Mouse (Mus musculus) embryonic facial prominence, embryonic 10.5 days (tissue): Measurements from ENCODE around the gene Zfp771. TPM values are rescaled to one million over a fixed set of nuclear protein-coding genes. Genes with fewer than 3 reads are reported as not detected.

Experiments
- DNase-seq: peaks from one replicate; pipeline ENCODE4 v3.0.0-alpha.2; 2017; ENCODE audit warnings: low spot score
- H3K27ac ChIP-seq: fragments of 300-500 bp; sonication (generic); replicated peaks from 2 replicates; pipeline ENCODE4 v1.5.1; 2016; ENCODE audit warnings: mild to moderate bottlenecking
- H3K27me3 ChIP-seq: fragments of 300-500 bp; sonication (generic); replicated peaks from 2 replicates; pipeline ENCODE4 v1.6.1; 2016; ENCODE audit warnings: low read depth, mild to moderate bottlenecking; ENCODE audit not compliant: poor library complexity, severe bottlenecking
- H3K36me3 ChIP-seq: fragments of 300-500 bp; sonication (generic); replicated peaks from 2 replicates; pipeline ENCODE4 v1.6.1; 2016; ENCODE audit warnings: mild to moderate bottlenecking, moderate library complexity
- H3K4me1 ChIP-seq: fragments of 300-500 bp; sonication (generic); 2 replicates; pipeline ENCODE4 v1.6.1; 2016
- H3K4me3 ChIP-seq: fragments of 300-500 bp; sonication (generic); 2 replicates; pipeline ENCODE4 v1.5.1; 2016; ENCODE audit warnings: mild to moderate bottlenecking, moderate library complexity
- H3K9me3 ChIP-seq: fragments of 300-500 bp; sonication (generic); 2 replicates; pipeline ENCODE4 v1.6.1; 2016; ENCODE audit warnings: mild to moderate bottlenecking
- WGBS: fragments of 180-500 bp; shearing (Covaris S2); methylation state at CpG from one replicate; pipeline ENCODE4 v1.1.7; 2016; 5-methylcytosine and 5-hydroxymethylcytosine counted together
- polyA plus RNA-seq: library from polyadenylated mRNA; unstranded; fragments of >200 nt; fragmentation: Nextera tagmentation; extraction: Ambion mirVana; gene quantifications from 2 replicates; pipeline ENCODE4 v1.2.1, GENCODE M21; 2016

The Zfp771 gene
- polyA plus RNA-seq, 1 experiment from 2014 or later = 69.1 TPM

- Histone ChIP-seq H3K27me3 (no peaks in the 10 kb centered on the region), H3K9me3 (peaks cover 2% of the 10 kb centered on the region; the same call in 1 of the 2 replicates), H3K27ac (no peak overlapping the region), H3K36me3 (no peaks in the 10 kb centered on the region), H3K4me3 (no peak overlapping the region), H3K4me1 (peaks cover 8% of the 10 kb centered on the region; the same call in 1 of the 2 replicates)
- 90% methylated on average over 2 of the region's 2 CpGs for WGBS
- no peak for DNase-seq
Observed at GRCm38 (mm10) chr7:127282190-127282589, 38.1 kb downstream of the Zfp771 start.

- Histone ChIP-seq H3K27ac (no peak overlapping the region), H3K36me3 (no peaks in the 10 kb centered on the region), H3K4me3 (no peak overlapping the region), H3K27me3 (no peaks in the 10 kb centered on the region), H3K4me1 (0 out of 2 replicates have a peak, but pooled peaks cover 3% of the 10 kb centered on the region), H3K9me3 (peaks cover 15% of the 10 kb centered on the region)
- DNase-seq = no peak
- 64% methylated on average over 10 of the region's 10 CpGs for WGBS
Observed at GRCm38 (mm10) chr7:127285154-127285553, 41.1 kb downstream of the Zfp771 start.

- Histone ChIP-seq H3K9me3 (peaks cover 15% of the 10 kb centered on the region), H3K27ac (no peak overlapping the region), H3K36me3 (no peaks in the 10 kb centered on the region), H3K4me1 (0 out of 2 replicates have a peak, but pooled peaks cover 5% of the 10 kb centered on the region), H3K27me3 (no peaks in the 10 kb centered on the region), H3K4me3 (no peak overlapping the region)
- DNase-seq = no peak
- WGBS = 55% methylated on average over 1 of the region's 1 CpGs
Observed at GRCm38 (mm10) chr7:127287940-127288339, 43.9 kb downstream of the Zfp771 start.

- 91% methylated on average over 2 of the region's 2 CpGs for WGBS
- no peaks in the 10 kb centered on the region for H3K36me3 ChIP-seq
- no peak overlapping the region for H3K4me3 ChIP-seq
- H3K27me3 ChIP-seq = no peaks in the 10 kb centered on the region
- 0 out of 2 replicates have a peak, but pooled peaks cover 5% of the 10 kb centered on the region for H3K4me1 ChIP-seq
- no peak overlapping the region for H3K27ac ChIP-seq
- H3K9me3 ChIP-seq = peaks cover 15% of the 10 kb centered on the region
- no peak for DNase-seq
Observed at GRCm38 (mm10) chr7:127289306-127289705, 45.2 kb downstream of the Zfp771 start.

- H3K9me3 ChIP-seq = peaks cover 15% of the 10 kb centered on the region
- no peaks in the 10 kb centered on the region for H3K27me3 ChIP-seq
- no peaks in the 10 kb centered on the region for H3K36me3 ChIP-seq
- DNase-seq = no peak
- 0 out of 2 replicates have a peak, but pooled peaks cover 5% of the 10 kb centered on the region for H3K4me1 ChIP-seq
- H3K4me3 ChIP-seq = no peak overlapping the region
- WGBS = 72% methylated on average over 8 of the region's 8 CpGs
- no peak overlapping the region for H3K27ac ChIP-seq
Observed at GRCm38 (mm10) chr7:127290142-127290541, 46.1 kb downstream of the Zfp771 start.

GRCm38 (mm10) chr7:127296098-127296497, 52.0 kb downstream of the Zfp771 start, which contains the start of gene Itgal:
Itgal (plus strand) TSS chr7:127296260.
- H3K9me3 ChIP-seq = no peaks in the 10 kb centered on the region
- H3K4me3 ChIP-seq = no peak within 1 kb of the TSS
- H3K27ac ChIP-seq = no peak within 1 kb of the TSS
- H3K4me1 ChIP-seq = no peaks in the 10 kb centered on the region
- no peaks in the 10 kb centered on the region for H3K36me3 ChIP-seq
- 85% methylated on average over 11 of the region's 11 CpGs for WGBS
- H3K27me3 ChIP-seq = no peaks in the 10 kb centered on the region
- DNase-seq = no peak

GRCm38 (mm10) chr7:127296786-127297555, 52.9 kb downstream of the Zfp771 start:
- H3K27me3 ChIP-seq = no peaks in the 10 kb centered on the region
- no peaks in the 10 kb centered on the region for H3K9me3 ChIP-seq
- no peak overlapping the region for H3K4me3 ChIP-seq
- no peak overlapping the region for H3K27ac ChIP-seq
- H3K4me1 ChIP-seq = no peaks in the 10 kb centered on the region
- no peaks in the 10 kb centered on the region for H3K36me3 ChIP-seq
- DNase-seq = no peak
- 79% methylated on average over 5 of the region's 5 CpGs for WGBS

GRCm38 (mm10) chr7:127297586-127298193, 53.6 kb downstream of the Zfp771 start:
- H3K27me3 ChIP-seq = no peaks in the 10 kb centered on the region
- no peak for DNase-seq
- no peaks in the 10 kb centered on the region for H3K4me1 ChIP-seq
- no peak overlapping the region for H3K4me3 ChIP-seq
- H3K9me3 ChIP-seq = no peaks in the 10 kb centered on the region
- H3K36me3 ChIP-seq = no peaks in the 10 kb centered on the region
- WGBS = 91% methylated on average over 5 of the region's 5 CpGs
- no peak overlapping the region for H3K27ac ChIP-seq

Other genes with a start within 250 kb of the Zfp771 start
- gene Mvp, start 229.7 kb upstream of the Zfp771 start, polyA plus RNA-seq = 4.1 TPM in 2 replicates
- 0.78 TPM in 1 of 2 replicates, not detected in the other for gene Pagr1b, start 227.8 kb upstream of the Zfp771 start, polyA plus RNA-seq
- gene Pagr1a, start 226.9 kb upstream of the Zfp771 start, polyA plus RNA-seq = 41.1 and 107 TPM in 2 replicates
- 37.7 and 92.9 TPM in 2 replicates for gene Gm42742, start 223.2 kb upstream of the Zfp771 start, polyA plus RNA-seq
- gene Prrt2, start 223.1 kb upstream of the Zfp771 start, polyA plus RNA-seq = 2.7 and 3.4 TPM in 2 replicates
- 63.6 and 68.8 TPM in 2 replicates for gene Maz, start 217.2 kb upstream of the Zfp771 start, polyA plus RNA-seq
- gene Kif22, start 201.8 kb upstream of the Zfp771 start, polyA plus RNA-seq = 200 and 207 TPM in 2 replicates
- not detected in 2 replicates for gene Zg16, start 156.9 kb upstream of the Zfp771 start, polyA plus RNA-seq
- 0.54 and 1.4 TPM in 2 replicates for gene AI467606, start 152.9 kb upstream of the Zfp771 start, polyA plus RNA-seq
- 3.7 and 4.1 TPM in 2 replicates for gene Qprt, start 122.0 kb upstream of the Zfp771 start, polyA plus RNA-seq
- 0.04 and 0.09 TPM in 2 replicates for gene Spn, start 106.5 kb upstream of the Zfp771 start, polyA plus RNA-seq
- gene Cd2bp2, start 48.2 kb upstream of the Zfp771 start, polyA plus RNA-seq = 89.9 and 93.4 TPM in 2 replicates
- 31.3 and 34.4 TPM in 2 replicates for gene Tbc1d10b, start 35.8 kb upstream of the Zfp771 start, polyA plus RNA-seq
- 9.3 and 10.7 TPM in 2 replicates for gene Mylpf, start 35.4 kb upstream of the Zfp771 start, polyA plus RNA-seq
- 73.5 and 75.8 TPM in 2 replicates for gene Zfp553, start 11.2 kb upstream of the Zfp771 start, polyA plus RNA-seq
- gene Sept1, start 11.1 kb upstream of the Zfp771 start, polyA plus RNA-seq = 27.3 and 30.0 TPM in 2 replicates
- 363 and 380 TPM in 2 replicates for gene Dctpp1, start 16.4 kb downstream of the Zfp771 start, polyA plus RNA-seq
- gene Sephs2, start 29.8 kb downstream of the Zfp771 start, polyA plus RNA-seq = 82.5 and 86.4 TPM in 2 replicates
- 0.73 and 0.82 TPM in 2 replicates for gene Itgal, start 52.0 kb downstream of the Zfp771 start, polyA plus RNA-seq
- 19.7 and 20.9 TPM in 2 replicates for gene Zfp768, start 101.3 kb downstream of the Zfp771 start, polyA plus RNA-seq
- gene Zfp747, start 131.8 kb downstream of the Zfp771 start, polyA plus RNA-seq = 9.0 and 9.3 TPM in 2 replicates
- gene 9130019O22Rik, start 142.9 kb downstream of the Zfp771 start, polyA plus RNA-seq = 5.1 and 6.4 TPM in 2 replicates
- gene E430018J23Rik, start 149.4 kb downstream of the Zfp771 start, polyA plus RNA-seq = 4.6 and 5.5 TPM in 2 replicates
- 6.1 and 7.1 TPM in 2 replicates for gene Zfp764, start 162.5 kb downstream of the Zfp771 start, polyA plus RNA-seq
- gene Zfp688, start 177.8 kb downstream of the Zfp771 start, polyA plus RNA-seq = 29.0 and 32.5 TPM in 2 replicates
- 13.4 and 17.7 TPM in 2 replicates for gene Zfp689, start 204.9 kb downstream of the Zfp771 start, polyA plus RNA-seq
- 46.3 and 47.9 TPM in 2 replicates for gene Prr14, start 215.3 kb downstream of the Zfp771 start, polyA plus RNA-seq
- gene Fbrs, start 234.9 kb downstream of the Zfp771 start, polyA plus RNA-seq = 8.6 and 9.0 TPM in 2 replicates